Mouse (Mus musculus) limb, embryonic 14.5 days (tissue): ENCODE measurements around the gene Cnpy1. TPM values are rescaled to one million over a fixed set of nuclear protein-coding genes. Genes with fewer than 3 reads are reported as not detected.

ENCODE experiments used
- ATAC-seq: fragments of 200-750 bp; cut with Nextera tagmentation; 2 replicates; pipeline ENCODE4 v1.8.0; 2017; ENCODE audit warnings: low read depth, moderate number of reproducible peaks, moderate TSS enrichment; ENCODE audit not compliant: low FRiP score
- DNase-seq: peaks from one replicate; pipeline ENCODE4 v3.0.0-alpha.2; 2015; ENCODE audit warnings: low spot score
- H3K27ac ChIP-seq: fragments of 300-500 bp; sonication (generic); replicated peaks from 2 replicates; pipeline ENCODE4 v1.5.1; 2014; ENCODE audit warnings: low read depth, mild to moderate bottlenecking, low read length, moderate library complexity, mixed read lengths
- H3K27me3 ChIP-seq: fragments of 300-500 bp; sonication (generic); 2 replicates; pipeline ENCODE4 v1.6.1; 2014; ENCODE audit warnings: low read length, mixed read lengths; ENCODE audit not compliant: control insufficient read depth, insufficient read depth
- H3K36me3 ChIP-seq: fragments of 300-500 bp; sonication (generic); 2 replicates; pipeline ENCODE4 v1.6.1; 2014; ENCODE audit warnings: mild to moderate bottlenecking, low read length, moderate library complexity, mixed read lengths; ENCODE audit not compliant: control insufficient read depth, insufficient read depth
- H3K4me1 ChIP-seq: fragments of 300-500 bp; sonication (generic); 2 replicates; pipeline ENCODE4 v1.6.1; 2014; ENCODE audit warnings: antibody characterized with exemption, low read length, mixed read lengths; ENCODE audit not compliant: control insufficient read depth, insufficient read depth
- H3K4me2 ChIP-seq: fragments of 300-500 bp; sonication (generic); replicated peaks from 2 replicates; pipeline ENCODE4 v1.6.1; 2014; ENCODE audit warnings: low read depth, mild to moderate bottlenecking, low read length, moderate library complexity; ENCODE audit not compliant: severe bottlenecking
- H3K4me3 ChIP-seq: fragments of 300-500 bp; sonication (generic); replicated peaks from 2 replicates; pipeline ENCODE4 v1.5.1; 2014; ENCODE audit warnings: low read length
- H3K9ac ChIP-seq: fragments of 300-500 bp; sonication (generic); 2 replicates; pipeline ENCODE4 v1.6.1; 2014; ENCODE audit warnings: mild to moderate bottlenecking, low read depth, low read length, moderate library complexity; ENCODE audit not compliant: severe bottlenecking
- H3K9me3 ChIP-seq: fragments of 300-500 bp; sonication (generic); 2 replicates; pipeline ENCODE4 v1.6.1; 2016; ENCODE audit warnings: low read length; ENCODE audit not compliant: control insufficient read depth
- POLR2A ChIP-seq: fragments of 200-500 bp; IDR thresholded peaks from 2 replicates; pipeline ENCODE4 v1.8.0; 2012; ENCODE audit warnings: inconsistent platforms, mild to moderate bottlenecking, moderate library complexity, borderline replicate concordance; ENCODE audit not compliant: insufficient read depth, insufficient read length; ENCODE audit errors: extremely low read depth
- WGBS: fragments of 180-500 bp; shearing (Covaris S2); extraction: QIAGEN DNeasy Blood & Tissue Kit; methylation state at CpG from one replicate; pipeline ENCODE4 v1.1.7; 2014; 5-methylcytosine and 5-hydroxymethylcytosine counted together
- polyA plus RNA-seq, 2 experiments: library from polyadenylated mRNA; depleted of rRNA in 1 of 2; stranded (reverse) in 1 of 2; unstranded in 1 of 2; fragments of >200 nt; fragmentation: Nextera tagmentation in 1 of 2; extraction: Ambion mirVana in 1 of 2; gene quantifications; 2 replicates each; pipeline versions ENCODE4 v1.2.1 to v1.2.3; 2012 to 2014

Gene Cnpy1
- polyA plus RNA-seq (2012; rRNA removed) (0.23 and 0.26 TPM in 2 replicates), polyA plus RNA-seq (2014; fragmentation: Nextera tagmentation; extraction: Ambion mirVana) (not detected in 2 replicates)

DNA sequence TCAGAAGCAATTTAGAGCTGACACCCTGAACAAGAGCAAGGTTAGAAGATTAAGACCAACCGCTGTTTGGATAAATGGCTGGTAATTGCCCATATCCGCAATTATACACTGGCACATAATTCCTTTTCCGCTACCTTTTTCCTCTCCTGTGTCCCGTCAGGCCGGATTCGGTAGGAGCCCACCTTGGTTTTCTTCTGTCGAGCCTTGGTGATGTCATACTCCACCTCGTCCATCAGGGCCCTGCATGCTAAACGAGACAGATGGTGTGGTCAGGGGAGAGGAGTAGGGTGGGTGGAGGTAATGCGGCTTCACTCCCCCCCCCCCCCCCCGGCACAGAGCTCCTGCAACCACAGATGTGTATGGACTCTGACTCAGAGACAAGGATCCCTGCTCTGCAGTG is at the start of gene Cnpy1:
Gene Cnpy1, minus strand, starts transcription at position 233 of the 400 bp plus-strand sequence.
- ATAC-seq (no peak), DNase-seq (no peak)
- WGBS, result 67% methylated on average over 11 of the region's 11 CpGs

DNA sequence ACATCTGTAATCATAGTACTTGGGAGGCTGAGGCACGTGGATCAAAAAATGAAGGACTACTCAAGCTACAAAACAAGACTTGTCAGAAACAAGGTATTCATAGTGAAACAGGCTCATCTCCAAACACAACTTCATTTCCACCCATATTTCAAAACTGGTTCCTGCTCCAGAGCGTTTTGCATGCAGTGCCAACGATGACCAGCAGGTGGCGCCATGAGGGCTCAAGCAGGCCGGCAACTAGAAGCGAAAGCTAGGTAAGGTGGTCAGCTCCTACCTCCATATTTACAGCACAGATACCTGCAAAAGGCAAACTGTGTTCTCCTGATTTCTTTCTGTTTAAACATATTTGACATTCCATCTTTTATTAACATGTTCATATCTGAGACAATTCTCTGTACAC is 48.4 kb upstream of the Cnpy1 start:
- ATAC-seq (no peak), DNase-seq (peak; percentile 27)
- WGBS, result 6% methylated on average over 6 of the region's 6 CpGs
- no peak for TF ChIP-seq POLR2A
- Histone ChIP-seq H3K4me2 (no peak overlapping the region), H3K27me3 (no peaks in the 10 kb centered on the region), H3K27ac (no peak overlapping the region), H3K4me3 (no peak overlapping the region), H3K4me1 (no peaks in the 10 kb centered on the region), H3K9ac (no peak overlapping the region), H3K9me3 (no peaks in the 10 kb centered on the region), H3K36me3 (no peaks in the 10 kb centered on the region)

More for the DNA sequence above, at the start of gene Cnpy1:
- H3K4me3 ChIP-seq, result no peak within 1 kb of the TSS
- H3K9me3 ChIP-seq, result no peaks in the 10 kb centered on the region
- TF ChIP-seq POLR2A, result no peak
- no peak within 1 kb of the TSS for H3K27ac ChIP-seq
- H3K4me1 ChIP-seq, result no peaks in the 10 kb centered on the region
- H3K4me2 ChIP-seq, result no peak within 1 kb of the TSS
- H3K27me3 ChIP-seq, result no peaks in the 10 kb centered on the region
- no peak within 1 kb of the TSS for H3K9ac ChIP-seq
- no peaks in the 10 kb centered on the region for H3K36me3 ChIP-seq

DNA sequence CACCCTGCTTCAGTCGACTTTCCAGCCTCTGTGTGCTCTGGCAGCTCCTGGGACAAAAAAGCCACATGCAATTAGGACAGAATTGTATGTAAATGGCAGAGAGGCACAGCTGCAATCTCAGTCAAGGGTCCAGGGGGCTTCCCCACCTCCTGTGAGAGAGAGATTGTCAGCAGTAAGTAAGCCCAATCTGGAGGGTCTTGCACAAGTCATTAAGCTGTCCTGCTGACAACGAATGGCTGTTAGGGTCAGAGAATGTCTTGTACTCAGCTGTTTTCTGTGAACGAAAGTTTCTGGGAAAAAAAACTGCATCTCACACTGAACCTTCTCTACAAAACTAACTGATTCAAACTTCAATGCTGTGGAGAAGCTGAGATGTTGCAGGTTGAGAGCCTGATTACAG is 46.7 kb upstream of the Cnpy1 start:
- Histone ChIP-seq H3K9me3 (no peaks in the 10 kb centered on the region), H3K27ac (no peak overlapping the region), H3K9ac (no peak overlapping the region), H3K27me3 (no peaks in the 10 kb centered on the region), H3K4me1 (no peaks in the 10 kb centered on the region), H3K4me3 (no peak overlapping the region), H3K4me2 (no peak overlapping the region), H3K36me3 (no peaks in the 10 kb centered on the region)
- DNase-seq (no peak), ATAC-seq (no peak)
- 26% methylated on average over 3 of the region's 3 CpGs for WGBS
- no peak for TF ChIP-seq POLR2A

DNA sequence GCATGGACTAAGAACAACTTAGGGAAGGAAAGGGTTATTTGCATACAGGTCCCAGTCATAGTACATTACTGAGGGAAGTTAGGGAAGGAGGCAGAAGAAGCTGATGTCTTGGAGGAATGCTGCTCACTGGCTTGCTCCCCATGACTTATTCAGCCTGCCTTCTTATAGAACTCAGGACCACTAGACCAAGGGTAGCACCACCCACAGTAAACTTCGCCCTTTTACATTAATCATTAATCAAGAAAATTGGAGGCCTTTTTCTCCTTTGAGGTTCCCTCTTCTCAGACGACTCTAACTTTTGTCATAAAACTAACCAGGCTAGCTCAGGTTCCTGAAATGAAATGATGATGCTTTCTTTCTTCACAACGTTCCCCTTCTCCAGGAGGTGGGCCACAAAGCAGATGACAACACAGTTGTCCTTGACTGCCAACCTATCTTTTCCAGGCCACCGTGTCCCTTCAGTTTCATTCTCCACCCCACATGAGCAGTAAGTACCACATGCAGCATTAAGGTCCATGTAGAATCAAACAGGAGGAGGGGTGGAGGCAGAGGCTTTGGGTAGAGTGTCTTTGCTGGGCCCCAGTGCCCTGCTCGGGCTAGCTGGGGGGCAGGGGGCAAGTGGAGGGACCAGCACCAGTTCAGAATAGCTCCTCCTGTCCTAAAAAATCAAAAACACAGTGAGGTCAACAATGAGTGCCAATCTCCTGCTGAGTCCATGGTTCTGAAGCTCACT is 45.7 kb upstream of the Cnpy1 start:
- H3K27me3 ChIP-seq, result no peaks in the 10 kb centered on the region
- 69% methylated on average over 5 of the region's 5 CpGs for WGBS

DNA sequence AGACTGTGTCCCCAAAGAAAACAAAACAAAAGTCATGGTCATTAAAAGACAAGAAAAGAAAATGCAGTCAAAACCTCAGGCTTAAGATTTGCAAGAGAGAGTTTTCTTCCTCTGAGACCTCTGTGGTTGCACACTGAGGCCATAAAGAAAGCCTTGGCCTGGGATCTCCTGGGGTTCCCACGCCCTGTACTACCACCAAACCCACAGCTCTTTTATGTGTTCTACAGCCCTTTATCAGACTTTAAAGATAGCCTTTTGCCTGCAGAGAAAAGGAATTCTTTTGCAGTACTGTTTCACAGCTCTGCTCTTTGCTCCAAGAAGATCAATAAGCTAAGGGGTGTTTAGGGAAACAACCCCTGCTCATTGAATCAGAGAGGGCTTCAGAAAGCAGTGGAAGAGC is 45.0 kb upstream of the Cnpy1 start:
- 45% methylated on average over 1 of the region's 1 CpGs for WGBS
- Histone ChIP-seq H3K9me3 (no peaks in the 10 kb centered on the region), H3K4me3 (no peak overlapping the region), H3K9ac (no peak overlapping the region), H3K4me1 (no peaks in the 10 kb centered on the region), H3K27ac (no peak overlapping the region), H3K4me2 (no peak overlapping the region), H3K36me3 (no peaks in the 10 kb centered on the region), H3K27me3 (no peaks in the 10 kb centered on the region)
- TF ChIP-seq POLR2A, result no peak
- ATAC-seq, result no peak
- DNase-seq, result no peak

More for the DNA sequence above, 45.7 kb upstream of the Cnpy1 start:
- DNase-seq (no peak), ATAC-seq (no peak)
- no peaks in the 10 kb centered on the region for H3K9me3 ChIP-seq
- no peak overlapping the region for H3K4me2 ChIP-seq
- H3K4me3 ChIP-seq, result no peak overlapping the region
- no peaks in the 10 kb centered on the region for H3K4me1 ChIP-seq
- no peak overlapping the region for H3K9ac ChIP-seq
- no peaks in the 10 kb centered on the region for H3K36me3 ChIP-seq
- no peak overlapping the region for H3K27ac ChIP-seq
- TF ChIP-seq POLR2A, result no peak
